Mouse (Mus musculus) thymus, adult 2 months (tissue): ENCODE measurements around the gene Syt8. TPM values are rescaled to one million over a fixed set of nuclear protein-coding genes. Genes with fewer than 3 reads are reported as not detected.

Experiments used
- DNase-seq: peaks from one replicate; pipeline ENCODE4 v3.0.0; 2021
- H3K27ac ChIP-seq: fragments of 200-500 bp; 2 replicates; pipeline ENCODE4 v1.5.1; 2012; ENCODE audit warnings: low read length, control low read depth; ENCODE audit not compliant: control insufficient read depth, insufficient read depth
- H3K27me3 ChIP-seq: fragments of 200-500 bp; 2 replicates; pipeline ENCODE4 v1.6.1; 2012; ENCODE audit warnings: mild to moderate bottlenecking, low read length, moderate library complexity, mixed read lengths; ENCODE audit not compliant: control insufficient read depth, insufficient read depth
- H3K36me3 ChIP-seq: fragments of 200-500 bp; 2 replicates; pipeline ENCODE4 v1.6.1; 2012; ENCODE audit warnings: mild to moderate bottlenecking, low read length, moderate library complexity; ENCODE audit not compliant: control insufficient read depth, insufficient read depth
- H3K4me1 ChIP-seq: fragments of 200-500 bp; replicated peaks from 2 replicates; pipeline ENCODE4 v1.6.1; 2012; ENCODE audit warnings: low read length; ENCODE audit not compliant: control insufficient read depth, insufficient read depth
- H3K4me3 ChIP-seq: fragments of 200-500 bp; 2 replicates; pipeline ENCODE4 v1.5.1; 2012; ENCODE audit warnings: mild to moderate bottlenecking, low read length, control low read depth, moderate library complexity; ENCODE audit not compliant: control insufficient read depth, insufficient read depth
- CTCF ChIP-seq: fragments of 200-500 bp; IDR thresholded peaks from 2 replicates; pipeline ENCODE4 v1.5.1; 2012; ENCODE audit warnings: mild to moderate bottlenecking, control low read depth, low read length, moderate library complexity, borderline replicate concordance; ENCODE audit not compliant: control insufficient read depth, poor library complexity, insufficient read depth; ENCODE audit errors: extremely low read depth
- POLR2A ChIP-seq: fragments of 200-500 bp; IDR thresholded peaks from 2 replicates; pipeline ENCODE4 v1.6.1; 2012; ENCODE audit warnings: mild to moderate bottlenecking, low read length, control low read depth, moderate library complexity; ENCODE audit not compliant: control insufficient read depth, poor library complexity, insufficient read depth; ENCODE audit errors: extremely low read depth
- WGBS: fragments of 180-500 bp; shearing (Covaris S2); methylation state at CpG from one replicate; pipeline ENCODE4 v1.1.7; 2018; 5-methylcytosine and 5-hydroxymethylcytosine counted together
- polyA plus RNA-seq: library from polyadenylated mRNA; depleted of rRNA; stranded (reverse); fragments of >200 nt; gene quantifications from 2 replicates; pipeline ENCODE4 v1.2.3, GENCODE M21; 2012; rRNA removed

Gene Syt8
- polyA plus RNA-seq = 2.2 and 5.2 TPM in 2 replicates

DNA sequence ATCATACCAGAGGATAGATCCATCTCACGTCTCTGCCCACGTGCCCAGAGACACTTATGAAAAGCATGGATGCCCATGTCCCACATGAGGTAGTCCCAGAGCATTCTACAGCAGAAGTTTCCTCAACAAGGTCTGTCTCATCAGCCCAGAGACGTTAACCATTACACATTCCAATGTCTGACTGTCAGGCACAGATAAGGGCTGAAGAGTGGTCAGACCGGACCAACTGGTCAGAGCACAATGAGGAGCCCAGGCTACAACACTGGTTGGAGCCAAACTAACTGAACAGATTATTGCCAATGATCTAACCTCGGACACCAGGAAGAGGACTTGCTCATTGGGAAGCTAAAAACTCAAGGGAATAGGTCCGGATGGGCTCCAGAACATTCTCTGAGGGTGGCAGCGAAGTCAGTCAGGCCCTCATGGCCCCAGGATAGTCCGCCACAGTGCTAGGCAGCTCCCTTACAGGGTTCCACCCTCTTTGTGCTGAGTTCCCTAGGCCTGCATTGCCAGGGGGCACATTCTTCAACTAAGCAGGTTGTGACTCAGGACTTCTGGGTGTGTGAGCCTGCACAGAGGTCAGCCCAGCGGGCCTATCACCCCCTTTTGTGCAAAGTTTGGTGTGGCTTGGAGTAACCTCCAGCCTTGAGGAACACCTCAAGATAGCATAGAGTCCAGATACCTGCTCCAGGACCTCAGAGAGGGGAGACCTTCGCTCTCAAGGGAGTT, at the start of gene Syt8:
TSS of gene Syt8 (plus strand) at position 714 of the 729 bp plus-strand sequence.
- H3K27ac ChIP-seq = no peak within 1 kb of the TSS
- 89% methylated on average over 10 of the region's 10 CpGs for WGBS
- no peak within 1 kb of the TSS for H3K4me3 ChIP-seq
- no peak for TF ChIP-seq CTCF
- TF ChIP-seq POLR2A = no peak
- H3K4me1 ChIP-seq = peaks cover 17% of the 10 kb centered on the region
- H3K27me3 ChIP-seq = no peaks in the 10 kb centered on the region
- H3K36me3 ChIP-seq = no peaks in the 10 kb centered on the region
- DNase-seq = no peak

DNA sequence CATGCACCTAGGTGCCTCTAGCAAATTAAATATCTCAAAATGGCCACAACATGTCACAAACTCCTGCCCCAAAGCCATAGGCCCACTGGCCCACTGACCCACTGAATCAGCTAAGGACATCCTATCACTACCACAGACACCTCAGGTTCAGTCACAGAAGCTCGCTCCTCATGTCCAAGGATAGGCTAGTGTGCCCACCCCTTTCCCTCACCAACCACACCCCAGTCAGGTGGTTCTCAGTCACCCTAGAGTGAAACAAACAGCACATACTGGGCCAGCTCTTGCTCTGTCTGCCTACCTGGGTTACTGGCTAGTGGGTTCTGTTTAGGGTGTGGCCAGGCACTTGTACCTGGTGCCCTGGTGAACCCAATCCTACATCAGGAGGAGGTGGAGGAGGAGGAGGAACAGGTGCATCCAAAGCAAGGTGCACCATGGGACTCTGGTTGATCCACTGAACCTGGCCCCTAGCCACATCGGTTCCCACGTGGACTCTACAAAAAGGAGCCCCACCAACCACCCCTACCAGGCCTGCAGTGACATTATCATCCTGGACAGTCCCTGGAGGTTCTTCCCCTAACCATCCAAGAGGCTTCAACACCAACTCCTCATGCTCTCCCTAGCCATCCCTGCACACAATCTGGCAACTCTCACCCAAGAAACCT, 48.8 kb upstream of the Syt8 start:
- DNase-seq = no peak
- Histone ChIP-seq H3K27ac (peak overlapping the region; percentile 62; the same call in 1 of the 2 replicates), H3K4me1 (peaks cover 48% of the 10 kb centered on the region), H3K4me3 (peak overlapping the region; percentile 87), H3K27me3 (no peaks in the 10 kb centered on the region), H3K36me3 (peaks cover 36% of the 10 kb centered on the region)
- 57% methylated on average over 3 of the region's 3 CpGs for WGBS
- TF ChIP-seq POLR2A = no peak
- no peak for TF ChIP-seq CTCF

DNA sequence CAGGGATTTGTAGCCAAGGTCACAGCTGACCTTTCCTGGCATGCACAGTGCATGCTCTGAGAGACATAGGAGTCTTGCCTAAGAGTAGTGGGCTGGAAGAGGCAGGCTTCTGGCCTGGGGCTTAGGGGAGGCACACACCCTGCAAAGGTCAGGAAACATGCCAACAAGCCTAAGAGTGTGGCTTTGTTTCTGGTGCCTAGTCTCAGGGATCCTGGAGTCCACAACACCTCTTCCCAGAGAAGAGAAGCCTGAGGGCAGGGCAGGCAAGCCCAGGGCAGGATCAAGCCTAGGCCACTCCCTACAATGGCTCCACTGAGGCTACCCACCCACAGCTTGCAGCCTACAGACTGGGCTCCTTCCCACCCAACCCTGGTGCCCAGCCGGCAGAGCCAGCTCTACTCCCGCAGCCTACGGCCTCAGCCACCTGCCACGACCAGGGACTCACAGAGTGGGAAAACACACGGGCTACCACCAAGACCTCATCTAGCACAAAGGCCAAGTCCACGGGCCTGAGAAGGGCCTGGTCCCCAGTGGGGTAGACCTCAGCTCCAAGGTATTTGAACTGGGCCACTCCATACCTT, 47.9 kb upstream of the Syt8 start:
- peak; percentile 30 for DNase-seq
- no peaks in the 10 kb centered on the region for H3K27me3 ChIP-seq
- H3K4me3 ChIP-seq = peak overlapping the region; percentile 87
- 5% methylated on average over 6 of the region's 6 CpGs for WGBS
- H3K27ac ChIP-seq = peak overlapping the region; percentile 62
- H3K36me3 ChIP-seq = peaks cover 35% of the 10 kb centered on the region
- TF ChIP-seq POLR2A (no peak), CTCF (no peak)
- peaks cover 40% of the 10 kb centered on the region for H3K4me1 ChIP-seq

DNA sequence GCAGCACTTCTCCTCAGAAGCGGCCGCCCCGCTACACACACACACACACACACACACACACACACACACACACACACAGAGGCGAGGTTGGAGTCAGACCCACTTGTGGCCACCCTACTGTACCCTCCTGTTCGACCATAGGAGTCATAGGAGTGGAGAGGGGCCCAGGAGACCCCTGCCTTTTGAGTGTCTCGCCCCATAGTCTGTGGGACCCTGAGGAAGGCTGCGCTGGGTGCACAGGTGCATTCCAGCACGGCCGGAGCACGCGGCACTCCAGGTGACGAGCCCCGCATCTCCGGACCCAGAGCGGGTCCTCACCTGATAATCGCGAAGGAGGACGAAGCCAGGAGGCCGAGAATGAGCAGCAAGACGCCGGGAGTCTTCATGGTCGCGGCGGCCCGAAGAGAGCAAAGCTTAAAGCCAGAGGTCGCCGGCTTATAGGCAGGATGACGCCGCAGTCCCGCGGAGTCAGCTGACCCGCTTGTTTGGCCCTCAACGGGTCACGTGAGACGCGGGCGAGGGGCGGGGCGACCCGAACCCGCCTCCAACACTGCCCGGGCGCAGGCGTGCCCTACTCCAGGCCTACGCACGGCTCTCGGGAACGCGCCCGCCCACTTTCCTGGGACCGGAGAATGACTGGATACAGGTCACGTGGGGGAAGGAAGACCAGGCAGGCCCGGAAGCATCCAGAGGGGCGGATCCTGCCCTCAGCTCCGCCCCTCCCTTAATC, 47.1 kb upstream of the Syt8 start, which contains the start of gene Ctsd:
TSS of gene Ctsd (minus strand) at position 620 of the 730 bp plus-strand sequence.
- Histone ChIP-seq H3K4me1 (peaks cover 32% of the 10 kb centered on the region), H3K4me3 (peak within 1 kb of the TSS; percentile 87)
- WGBS = under 1% methylated on average over 55 of the region's 55 CpGs

DNA sequence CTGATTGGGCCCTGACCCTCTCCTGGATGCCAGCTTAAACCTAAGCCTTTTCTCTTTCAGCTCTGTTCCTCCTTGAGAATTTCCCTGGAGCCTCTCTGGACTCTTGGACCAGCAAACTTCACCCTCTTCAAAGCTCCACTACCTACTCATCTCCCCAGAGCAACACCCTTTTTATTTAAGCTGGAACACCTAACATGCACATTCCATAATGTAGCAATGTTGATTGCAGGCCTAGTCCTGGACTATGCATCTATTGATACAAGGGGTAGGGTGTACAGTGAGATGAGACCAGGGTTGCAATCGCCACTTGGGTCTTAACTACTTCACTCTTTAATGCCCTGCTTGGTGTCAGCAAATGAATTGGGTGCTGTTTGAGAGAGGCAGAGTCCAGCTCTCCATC, 46.5 kb upstream of the Syt8 start:
- WGBS = 88% methylated on average over 1 of the region's 1 CpGs
- Histone ChIP-seq H3K27me3 (no peaks in the 10 kb centered on the region), H3K4me1 (peaks cover 31% of the 10 kb centered on the region), H3K4me3 (peak overlapping the region; percentile 87), H3K27ac (peak overlapping the region; percentile 36; the same call in 1 of the 2 replicates), H3K36me3 (peaks cover 20% of the 10 kb centered on the region)
- DNase-seq = no peak
- TF ChIP-seq POLR2A (no peak), CTCF (no peak)

More for the DNA sequence above, 47.1 kb upstream of the Syt8 start, which contains the start of gene Ctsd:
- peak; percentile 96 for DNase-seq
- Histone ChIP-seq H3K27ac (peak within 1 kb of the TSS; percentile 62), H3K27me3 (no peaks in the 10 kb centered on the region), H3K36me3 (peaks cover 26% of the 10 kb centered on the region)
- TF ChIP-seq POLR2A = peak; percentile 94
- 0 out of 2 replicates have a peak, but pooled peaks have one; percentile 27 for TF ChIP-seq CTCF

DNA sequence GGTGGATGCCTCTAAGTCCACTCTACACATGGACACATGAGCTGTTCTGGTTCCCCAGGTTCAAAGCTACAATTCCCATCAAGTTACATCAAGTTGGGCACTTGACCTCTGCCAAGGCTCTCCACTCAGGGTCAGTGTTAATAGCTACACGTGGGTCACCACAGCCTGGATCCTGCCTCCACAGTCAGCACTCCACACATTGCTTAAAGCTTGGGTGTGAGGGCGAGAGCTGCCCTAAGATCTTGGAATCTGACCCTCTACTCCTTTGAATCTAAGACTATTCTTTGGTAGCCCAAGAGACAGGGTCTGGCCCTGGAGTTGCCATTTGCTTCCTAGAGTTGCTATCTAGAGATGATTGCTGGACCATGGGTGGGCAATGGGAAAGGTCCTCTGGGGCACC, 45.9 kb upstream of the Syt8 start:
- TF ChIP-seq POLR2A (no peak), CTCF (no peak)
- peaks cover 31% of the 10 kb centered on the region for H3K4me1 ChIP-seq

More for the DNA sequence above, 45.9 kb upstream of the Syt8 start:
- Histone ChIP-seq H3K27ac (no peak overlapping the region), H3K27me3 (no peaks in the 10 kb centered on the region), H3K4me3 (no peak overlapping the region), H3K36me3 (peaks cover 15% of the 10 kb centered on the region; the same call in 1 of the 2 replicates)
- 100% methylated on average over 2 of the region's 2 CpGs for WGBS
- no peak for DNase-seq
